Mouse (Mus musculus) heart, embryonic 12.5 days (tissue): ENCODE data around the gene Vav3. TPM values are rescaled to one million over a fixed set of nuclear protein-coding genes. Genes with fewer than 3 reads are reported as not detected.

Experiments used
- ATAC-seq: fragments of 200-750 bp; cut with Nextera tagmentation; 2 replicates; pipeline ENCODE4 v1.8.0; 2017; ENCODE audit warnings: moderate TSS enrichment, moderate library complexity; ENCODE audit not compliant: insufficient number of reproducible peaks, low FRiP score
- H3K27ac ChIP-seq: fragments of 300-500 bp; sonication (generic); 2 replicates; pipeline ENCODE4 v1.5.1; 2016; ENCODE audit warnings: mild to moderate bottlenecking, moderate library complexity; ENCODE audit not compliant: poor library complexity, severe bottlenecking
- H3K27me3 ChIP-seq: fragments of 300-500 bp; sonication (generic); replicated peaks from 2 replicates; pipeline ENCODE4 v1.6.1; 2016; ENCODE audit warnings: mild to moderate bottlenecking, moderate library complexity
- H3K36me3 ChIP-seq: fragments of 300-500 bp; sonication (generic); 2 replicates; pipeline ENCODE4 v1.6.1; 2016; ENCODE audit warnings: mild to moderate bottlenecking, moderate library complexity
- H3K4me1 ChIP-seq: fragments of 300-500 bp; sonication (generic); replicated peaks from 2 replicates; pipeline ENCODE4 v1.6.1; 2016; ENCODE audit warnings: mild to moderate bottlenecking
- H3K4me2 ChIP-seq: fragments of 300-500 bp; sonication (generic); 2 replicates; pipeline ENCODE4 v1.6.1; 2016; ENCODE audit warnings: mild to moderate bottlenecking, moderate library complexity
- H3K4me3 ChIP-seq: fragments of 300-500 bp; sonication (generic); 2 replicates; pipeline ENCODE4 v1.5.1; 2016; ENCODE audit warnings: mild to moderate bottlenecking
- H3K9ac ChIP-seq: fragments of 300-500 bp; sonication (generic); 2 replicates; pipeline ENCODE4 v1.6.1; 2016; ENCODE audit warnings: mild to moderate bottlenecking, moderate library complexity
- H3K9me3 ChIP-seq: fragments of 300-500 bp; sonication (generic); replicated peaks from 2 replicates; pipeline ENCODE4 v1.6.1; 2016; ENCODE audit warnings: mild to moderate bottlenecking, moderate library complexity
- WGBS: fragments of 180-500 bp; shearing (Covaris S2); methylation state at CpG from one replicate; pipeline ENCODE4 v1.1.7; 2016; 5-methylcytosine and 5-hydroxymethylcytosine counted together
- polyA plus RNA-seq: library from polyadenylated mRNA; unstranded; fragments of >200 nt; fragmentation: Nextera tagmentation; extraction: Ambion mirVana; gene quantifications from 2 replicates; pipeline ENCODE4 v1.2.1, GENCODE M21; 2016

Vav3 gene
- polyA plus RNA-seq, 1 experiment from 2014 or later, result 9.9 TPM

DNA sequence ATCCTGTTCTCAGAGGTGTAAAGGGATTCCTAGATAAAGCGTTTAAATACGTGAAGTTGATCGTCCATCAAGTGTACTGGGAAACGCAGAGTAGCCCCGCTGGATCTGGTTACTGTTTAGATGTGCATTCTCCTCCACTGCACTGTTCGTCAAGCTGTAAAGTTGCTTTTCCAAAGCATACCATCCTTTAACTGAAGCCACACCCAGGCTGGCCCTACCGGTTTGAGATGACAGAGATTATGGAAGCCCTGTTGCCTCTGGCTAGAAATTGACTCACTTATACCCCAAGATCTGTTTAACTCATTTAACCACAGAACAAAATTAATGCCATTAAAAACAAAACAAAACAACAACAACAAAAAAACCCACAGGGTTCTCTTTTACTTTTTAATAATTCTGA, 238.5 kb downstream of the Vav3 start:
- no peak for ATAC-seq
- no peaks in the 10 kb centered on the region for H3K4me1 ChIP-seq
- no peak overlapping the region for H3K27ac ChIP-seq
- H3K9me3 ChIP-seq, result no peaks in the 10 kb centered on the region
- H3K27me3 ChIP-seq, result no peaks in the 10 kb centered on the region
- H3K9ac ChIP-seq, result no peak overlapping the region
- H3K4me2 ChIP-seq, result no peak overlapping the region
- no peak overlapping the region for H3K4me3 ChIP-seq
- 57% methylated on average over 7 of the region's 7 CpGs for WGBS
- no peaks in the 10 kb centered on the region for H3K36me3 ChIP-seq

GRCm38 (mm10) chr3:109585946-109586345, 245.5 kb downstream of the Vav3 start:
- Histone ChIP-seq H3K4me2 (no peak overlapping the region), H3K27me3 (no peaks in the 10 kb centered on the region), H3K9me3 (no peaks in the 10 kb centered on the region), H3K4me1 (no peaks in the 10 kb centered on the region), H3K36me3 (no peaks in the 10 kb centered on the region), H3K9ac (no peak overlapping the region), H3K27ac (no peak overlapping the region), H3K4me3 (no peak overlapping the region)
- no peak for ATAC-seq

DNA sequence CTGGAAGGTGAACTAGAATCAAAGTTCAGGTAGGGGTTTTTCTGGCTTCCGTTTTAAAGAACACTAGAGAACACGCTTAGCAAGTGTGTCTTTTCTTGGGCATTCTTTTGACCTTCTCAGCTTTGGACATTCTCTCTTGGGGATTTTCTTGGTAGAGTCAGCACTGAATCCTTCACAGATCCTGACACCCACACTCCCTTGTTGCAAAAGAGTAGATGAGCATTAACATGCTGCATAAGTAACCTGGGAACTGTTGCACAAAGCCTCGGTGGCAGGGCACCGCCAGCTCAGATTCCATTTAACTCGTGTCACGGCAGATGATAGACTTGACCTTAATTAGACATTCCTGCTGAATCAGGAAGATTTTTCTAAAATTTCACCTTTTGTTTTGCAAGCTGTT, 252.5 kb downstream of the Vav3 start:
- Histone ChIP-seq H3K27me3 (no peaks in the 10 kb centered on the region), H3K36me3 (no peaks in the 10 kb centered on the region), H3K4me3 (no peak overlapping the region), H3K4me1 (no peaks in the 10 kb centered on the region; the same call in none of the 2 replicates), H3K4me2 (no peak overlapping the region), H3K27ac (no peak overlapping the region), H3K9ac (no peak overlapping the region), H3K9me3 (no peaks in the 10 kb centered on the region)
- 82% methylated on average over 6 of the region's 6 CpGs for WGBS
- no peak for ATAC-seq

DNA sequence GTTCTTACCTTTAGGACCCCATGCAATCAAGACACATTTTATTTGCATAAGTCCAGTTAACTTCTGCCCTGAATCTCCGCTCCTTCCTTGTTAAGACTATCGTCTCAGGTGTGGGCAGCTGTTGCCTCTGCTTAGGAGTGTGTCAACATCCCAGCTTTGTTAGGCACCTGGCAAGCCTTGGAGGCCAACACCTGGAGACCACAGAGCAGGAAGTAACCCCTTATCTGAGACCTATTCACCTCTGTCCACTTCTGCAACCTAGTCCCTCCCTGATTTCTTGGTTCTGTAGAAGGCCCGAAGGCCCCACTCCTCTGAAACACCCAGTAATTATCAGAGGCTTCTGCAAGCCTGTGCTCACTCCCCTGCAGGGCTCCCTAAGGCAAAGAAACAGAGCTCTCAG, 255.6 kb downstream of the Vav3 start:
- Histone ChIP-seq H3K4me2 (no peak overlapping the region), H3K4me3 (no peak overlapping the region), H3K36me3 (no peaks in the 10 kb centered on the region), H3K9ac (no peak overlapping the region), H3K27ac (no peak overlapping the region), H3K9me3 (no peaks in the 10 kb centered on the region), H3K27me3 (no peaks in the 10 kb centered on the region), H3K4me1 (no peaks in the 10 kb centered on the region; the same call in none of the 2 replicates)
- no peak for ATAC-seq
- 67% methylated on average over 3 of the region's 3 CpGs for WGBS

DNA sequence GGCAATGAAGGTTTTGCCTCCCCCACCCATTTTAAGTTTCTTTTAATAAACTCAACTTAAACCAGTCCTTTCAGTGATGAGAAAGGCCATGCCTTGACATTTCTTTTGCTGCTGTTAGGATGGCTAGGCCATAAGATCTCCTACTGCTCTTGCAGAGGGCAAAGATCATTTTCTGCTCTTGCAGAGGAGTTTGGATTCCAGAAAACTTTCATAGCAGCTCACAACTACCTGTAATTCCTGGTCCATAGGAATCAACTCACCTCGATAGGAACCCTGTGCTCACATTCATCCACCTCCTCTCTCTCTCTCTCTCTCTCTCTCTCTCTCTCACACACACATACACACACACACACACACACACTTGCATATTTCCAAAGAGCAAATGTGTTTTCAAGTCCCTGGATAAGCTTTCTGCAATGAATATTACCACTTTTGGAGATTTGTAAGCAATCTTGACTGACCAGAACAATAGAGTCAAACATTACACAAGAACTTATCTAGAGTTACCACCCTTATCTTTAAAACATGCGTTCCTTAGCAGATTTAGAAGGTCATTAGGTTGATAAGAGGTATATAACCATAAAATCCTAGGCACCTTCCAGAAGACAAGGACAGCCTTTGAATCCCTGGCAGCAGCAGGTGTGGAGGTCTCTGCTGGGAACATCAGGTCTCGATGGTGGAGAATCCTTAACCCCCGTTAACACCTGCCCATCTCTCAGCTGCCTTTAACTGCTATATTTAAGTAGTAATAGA, 260.4 kb downstream of the Vav3 start:
- Histone ChIP-seq H3K27me3 (no peaks in the 10 kb centered on the region), H3K9me3 (no peaks in the 10 kb centered on the region), H3K4me1 (no peaks in the 10 kb centered on the region; the same call in 1 of the 2 replicates), H3K27ac (no peak overlapping the region), H3K36me3 (no peaks in the 10 kb centered on the region), H3K4me2 (no peak overlapping the region), H3K4me3 (no peak overlapping the region), H3K9ac (no peak overlapping the region)
- ATAC-seq, result no peak
- 63% methylated on average over 4 of the region's 4 CpGs for WGBS

GRCm38 (mm10) chr3:109602753-109603152, 262.3 kb downstream of the Vav3 start:
- no peak for ATAC-seq
- Histone ChIP-seq H3K9ac (no peak overlapping the region), H3K4me3 (no peak overlapping the region), H3K27ac (no peak overlapping the region), H3K36me3 (no peaks in the 10 kb centered on the region), H3K4me1 (no peaks in the 10 kb centered on the region), H3K4me2 (no peak overlapping the region), H3K9me3 (no peaks in the 10 kb centered on the region), H3K27me3 (no peaks in the 10 kb centered on the region)
- 59% methylated on average over 1 of the region's 1 CpGs for WGBS

GRCm38 (mm10) chr3:109606121-109606520, 265.7 kb downstream of the Vav3 start:
- Histone ChIP-seq H3K27ac (no peak overlapping the region), H3K4me1 (no peaks in the 10 kb centered on the region), H3K4me3 (no peak overlapping the region), H3K36me3 (no peaks in the 10 kb centered on the region), H3K4me2 (no peak overlapping the region), H3K9me3 (no peaks in the 10 kb centered on the region), H3K27me3 (no peaks in the 10 kb centered on the region), H3K9ac (no peak overlapping the region)
- ATAC-seq, result no peak
- WGBS, result 80% methylated on average over 2 of the region's 2 CpGs

GRCm38 (mm10) chr3:109621721-109622120, 281.3 kb downstream of the Vav3 start:
- Histone ChIP-seq H3K4me2 (no peak overlapping the region), H3K9me3 (no peaks in the 10 kb centered on the region), H3K4me1 (no peaks in the 10 kb centered on the region), H3K9ac (no peak overlapping the region), H3K27ac (no peak overlapping the region), H3K4me3 (no peak overlapping the region), H3K27me3 (no peaks in the 10 kb centered on the region), H3K36me3 (no peaks in the 10 kb centered on the region)
- no peak for ATAC-seq
- WGBS, result 47% methylated on average over 3 of the region's 3 CpGs

- no peak overlapping the region for H3K27ac ChIP-seq
- H3K4me3 ChIP-seq, result no peak overlapping the region
- no peak for ATAC-seq
These were observed 281.9 kb downstream of the Vav3 start for GRCm38 (mm10) chr3:109622361-109622760.

GRCm38 (mm10) chr3:109622816-109623215, 282.4 kb downstream of the Vav3 start:
- WGBS, result 69% methylated on average over 1 of the region's 1 CpGs
- no peak overlapping the region for H3K27ac ChIP-seq
- ATAC-seq, result no peak

More at GRCm38 (mm10) chr3:109622361-109622760, 281.9 kb downstream of the Vav3 start:
- no peaks in the 10 kb centered on the region for H3K36me3 ChIP-seq
- 72% methylated on average over 1 of the region's 1 CpGs for WGBS
- H3K4me2 ChIP-seq, result no peak overlapping the region
- no peaks in the 10 kb centered on the region for H3K27me3 ChIP-seq
- H3K9me3 ChIP-seq, result no peaks in the 10 kb centered on the region
- no peak overlapping the region for H3K9ac ChIP-seq
- H3K4me1 ChIP-seq, result no peaks in the 10 kb centered on the region

DNA sequence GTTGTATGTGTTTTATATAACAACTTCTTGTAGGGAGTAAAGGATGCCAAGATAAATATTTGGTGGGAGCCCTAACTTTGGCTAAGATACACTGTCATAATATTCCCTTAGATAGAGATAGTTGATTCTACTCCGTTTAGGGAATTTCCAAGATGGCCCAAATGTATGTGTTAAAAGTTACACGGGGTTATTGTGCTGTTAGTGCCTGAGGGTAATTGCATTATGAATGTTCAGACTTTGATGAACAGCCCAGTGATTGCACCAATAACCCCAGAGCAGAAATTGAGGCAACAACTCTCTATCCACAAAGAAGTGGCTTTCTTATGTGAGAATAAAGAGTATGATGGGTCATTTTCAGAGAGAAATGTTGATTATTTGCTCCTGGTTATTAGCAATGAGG, 283.3 kb downstream of the Vav3 start:
- Histone ChIP-seq H3K27me3 (no peaks in the 10 kb centered on the region), H3K9me3 (no peaks in the 10 kb centered on the region), H3K4me3 (no peak overlapping the region), H3K4me1 (no peaks in the 10 kb centered on the region), H3K36me3 (no peaks in the 10 kb centered on the region), H3K27ac (no peak overlapping the region), H3K9ac (no peak overlapping the region), H3K4me2 (no peak overlapping the region)
- ATAC-seq, result no peak
- WGBS, result 54% methylated on average over 2 of the region's 2 CpGs

More at GRCm38 (mm10) chr3:109622816-109623215, 282.4 kb downstream of the Vav3 start:
- Histone ChIP-seq H3K4me3 (no peak overlapping the region), H3K9ac (no peak overlapping the region), H3K9me3 (no peaks in the 10 kb centered on the region), H3K4me2 (no peak overlapping the region), H3K4me1 (no peaks in the 10 kb centered on the region), H3K27me3 (no peaks in the 10 kb centered on the region), H3K36me3 (no peaks in the 10 kb centered on the region)

DNA sequence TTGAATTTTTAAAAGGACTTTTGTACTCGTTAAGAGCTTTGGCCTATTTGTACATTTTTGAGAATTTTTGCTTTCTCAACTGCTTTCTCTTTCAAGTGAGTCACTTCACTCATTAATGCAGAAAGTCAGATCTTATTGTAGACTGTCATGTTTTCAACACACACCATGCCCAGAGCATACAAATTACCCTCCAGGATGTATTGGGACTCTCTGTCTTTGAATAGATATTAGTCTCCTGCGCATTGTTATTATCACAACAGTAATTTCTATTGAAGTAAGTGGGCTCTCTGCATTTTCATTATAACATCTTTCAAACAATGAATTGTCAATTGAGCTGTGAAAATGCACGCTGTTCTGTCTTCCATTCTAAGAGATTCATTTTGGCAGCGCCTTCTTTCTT, 295.6 kb downstream of the Vav3 start:
- Histone ChIP-seq H3K27ac (no peak overlapping the region), H3K4me1 (no peaks in the 10 kb centered on the region), H3K36me3 (no peaks in the 10 kb centered on the region), H3K27me3 (no peaks in the 10 kb centered on the region), H3K4me2 (no peak overlapping the region), H3K9me3 (no peaks in the 10 kb centered on the region), H3K9ac (no peak overlapping the region), H3K4me3 (no peak overlapping the region)
- no peak for ATAC-seq
- 88% methylated on average over 4 of the region's 4 CpGs for WGBS
